Mouse (Mus musculus) stomach, embryonic 16.5 days (tissue): ENCODE measurements around the gene Scyl1. TPM values are rescaled to one million over a fixed set of nuclear protein-coding genes. Genes with fewer than 3 reads are reported as not detected.

ENCODE experiments used
- ATAC-seq: fragments of 200-750 bp; cut with Nextera tagmentation; 2 replicates; pipeline ENCODE4 v1.8.0; 2017; ENCODE audit warnings: moderate number of reproducible peaks, moderate TSS enrichment; ENCODE audit not compliant: insufficient read depth, low FRiP score
- H3K27ac ChIP-seq: fragments of 300-500 bp; sonication (generic); 2 replicates; pipeline ENCODE4 v1.5.1; 2014; ENCODE audit warnings: low read length
- H3K27me3 ChIP-seq: fragments of 300-500 bp; sonication (generic); 2 replicates; pipeline ENCODE4 v1.6.1; 2014; ENCODE audit warnings: low read length, control low read depth, mixed read lengths; ENCODE audit not compliant: control insufficient read depth, insufficient read depth
- H3K36me3 ChIP-seq: fragments of 300-500 bp; sonication (generic); 2 replicates; pipeline ENCODE4 v1.6.1; 2014; ENCODE audit warnings: low read length; ENCODE audit not compliant: control insufficient read depth, insufficient read depth
- H3K4me1 ChIP-seq: fragments of 300-500 bp; sonication (generic); 2 replicates; pipeline ENCODE4 v1.6.1; 2014; ENCODE audit warnings: low read length, control low read depth, mixed read lengths; ENCODE audit not compliant: control insufficient read depth, insufficient read depth
- H3K4me2 ChIP-seq: fragments of 300-500 bp; sonication (generic); 2 replicates; pipeline ENCODE4 v1.6.1; 2014; ENCODE audit warnings: low read depth, low read length, mixed read lengths
- H3K4me3 ChIP-seq: fragments of 300-500 bp; sonication (generic); replicated peaks from 2 replicates; pipeline ENCODE4 v1.5.1; 2014; ENCODE audit warnings: mild to moderate bottlenecking, low read length
- H3K9ac ChIP-seq: fragments of 300-500 bp; sonication (generic); 2 replicates; pipeline ENCODE4 v1.6.1; 2014; ENCODE audit warnings: low read length
- H3K9me3 ChIP-seq: fragments of 300-500 bp; sonication (generic); replicated peaks from 2 replicates; pipeline ENCODE4 v1.6.1; 2016; ENCODE audit warnings: low read length, control low read depth; ENCODE audit not compliant: control insufficient read depth
- WGBS: fragments of 180-500 bp; shearing (Covaris S2); extraction: QIAGEN DNeasy Blood & Tissue Kit; methylation state at CpG from one replicate; pipeline ENCODE4 v1.1.7; 2014; 5-methylcytosine and 5-hydroxymethylcytosine counted together
- polyA plus RNA-seq: library from polyadenylated mRNA; unstranded; fragments of >200 nt; fragmentation: Nextera tagmentation; extraction: Ambion mirVana; gene quantifications from 2 replicates; pipeline ENCODE4 v1.2.1, GENCODE M21; 2015

Scyl1 gene
- polyA plus RNA-seq, 1 experiment from 2014 or later = 66.3 TPM

- under 1% methylated on average over 37 of the region's 37 CpGs for WGBS
- Histone ChIP-seq H3K27me3 (no peaks in the 10 kb centered on the region), H3K4me3 (peak within 1 kb of the TSS; percentile 93), H3K36me3 (no peaks in the 10 kb centered on the region), H3K9me3 (no peaks in the 10 kb centered on the region), H3K4me2 (peak within 1 kb of the TSS; percentile 89), H3K27ac (peak within 1 kb of the TSS; percentile 87), H3K9ac (peak within 1 kb of the TSS; percentile 95), H3K4me1 (peaks cover 54% of the 10 kb centered on the region)
- peak; percentile 80 for ATAC-seq
These were observed 41.8 kb downstream of the Scyl1 start, which contains the start of gene Fam89b for GRCm38 (mm10) chr19:5729444-5729815. Gene Fam89b (minus strand): TSS chr19:5729653.

- 6% methylated on average over 37 of the region's 37 CpGs for WGBS
- no peaks in the 10 kb centered on the region for H3K27me3 ChIP-seq
- H3K4me2 ChIP-seq = peak overlapping the region; percentile 89
- peak overlapping the region; percentile 87 for H3K27ac ChIP-seq
- H3K9me3 ChIP-seq = no peaks in the 10 kb centered on the region
- peaks cover 60% of the 10 kb centered on the region for H3K4me1 ChIP-seq
- peak overlapping the region; percentile 93 for H3K4me3 ChIP-seq
- H3K36me3 ChIP-seq = no peaks in the 10 kb centered on the region
- ATAC-seq = no peak
- peak overlapping the region; percentile 95 for H3K9ac ChIP-seq
These were observed 42.4 kb downstream of the Scyl1 start for GRCm38 (mm10) chr19:5728631-5729443.

- H3K4me1 ChIP-seq = peaks cover 66% of the 10 kb centered on the region
- peak overlapping the region; percentile 89 for H3K4me2 ChIP-seq
- no peak for ATAC-seq
- peak overlapping the region; percentile 95 for H3K9ac ChIP-seq
- no peaks in the 10 kb centered on the region for H3K9me3 ChIP-seq
- no peaks in the 10 kb centered on the region for H3K36me3 ChIP-seq
- H3K27ac ChIP-seq = peak overlapping the region; percentile 78
- no peaks in the 10 kb centered on the region for H3K27me3 ChIP-seq
- peak overlapping the region; percentile 93 for H3K4me3 ChIP-seq
- WGBS = 2% methylated on average over 14 of the region's 14 CpGs
These were observed 43.5 kb downstream of the Scyl1 start for GRCm38 (mm10) chr19:5727701-5728100.

GRCm38 (mm10) chr19:5726961-5727578 lies 44.1 kb downstream of the Scyl1 start:
- Histone ChIP-seq H3K27ac (peak overlapping the region; percentile 92), H3K4me3 (peak overlapping the region; percentile 93), H3K9ac (peak overlapping the region; percentile 67), H3K4me1 (peaks cover 66% of the 10 kb centered on the region), H3K36me3 (no peaks in the 10 kb centered on the region; the same call in 1 of the 2 replicates), H3K4me2 (peak overlapping the region; percentile 89), H3K9me3 (no peaks in the 10 kb centered on the region), H3K27me3 (no peaks in the 10 kb centered on the region)
- ATAC-seq = no peak
- WGBS = 60% methylated on average over 15 of the region's 15 CpGs

GRCm38 (mm10) chr19:5725767-5726515 lies 45.3 kb downstream of the Scyl1 start, which contains the start of gene Ehbp1l1:
Gene Ehbp1l1 (minus strand): TSS chr19:5726317.
- Histone ChIP-seq H3K4me2 (peak within 1 kb of the TSS; percentile 89), H3K27ac (peak within 1 kb of the TSS; percentile 92), H3K9me3 (no peaks in the 10 kb centered on the region), H3K36me3 (peaks cover under 1% of the 10 kb centered on the region; the same call in 1 of the 2 replicates), H3K4me3 (peak within 1 kb of the TSS; percentile 93), H3K27me3 (no peaks in the 10 kb centered on the region), H3K9ac (peak within 1 kb of the TSS; percentile 84), H3K4me1 (peaks cover 61% of the 10 kb centered on the region)
- WGBS = 7% methylated on average over 45 of the region's 49 CpGs
- ATAC-seq = peak; percentile 56; the same call in 1 of the 2 replicates

GRCm38 (mm10) chr19:5725029-5725707 lies 46.1 kb downstream of the Scyl1 start:
- H3K4me3 ChIP-seq = peak overlapping the region; percentile 57
- H3K4me1 ChIP-seq = peaks cover 53% of the 10 kb centered on the region
- H3K9me3 ChIP-seq = no peaks in the 10 kb centered on the region
- ATAC-seq = peak; percentile 19; the same call in 1 of the 2 replicates
- peaks cover 8% of the 10 kb centered on the region; the same call in 1 of the 2 replicates for H3K36me3 ChIP-seq
- H3K27ac ChIP-seq = peak overlapping the region; percentile 92
- WGBS = 51% methylated on average over 12 of the region's 12 CpGs
- no peaks in the 10 kb centered on the region for H3K27me3 ChIP-seq
- H3K4me2 ChIP-seq = peak overlapping the region; percentile 89
- H3K9ac ChIP-seq = peak overlapping the region; percentile 84

GRCm38 (mm10) chr19:5724549-5724941 lies 46.7 kb downstream of the Scyl1 start:
- H3K36me3 ChIP-seq = peaks cover 13% of the 10 kb centered on the region
- peak overlapping the region; percentile 92 for H3K27ac ChIP-seq
- H3K4me2 ChIP-seq = peak overlapping the region; percentile 89
- H3K4me1 ChIP-seq = peaks cover 50% of the 10 kb centered on the region
- no peaks in the 10 kb centered on the region for H3K27me3 ChIP-seq
- peak overlapping the region; percentile 57 for H3K4me3 ChIP-seq
- peak overlapping the region; percentile 84 for H3K9ac ChIP-seq
- no peaks in the 10 kb centered on the region for H3K9me3 ChIP-seq
- peak; percentile 17; the same call in 1 of the 2 replicates for ATAC-seq
- WGBS = 36% methylated on average over 7 of the region's 7 CpGs

GRCm38 (mm10) chr19:5723934-5724548 lies 47.2 kb downstream of the Scyl1 start:
- Histone ChIP-seq H3K4me2 (peak overlapping the region; percentile 89), H3K4me1 (peaks cover 50% of the 10 kb centered on the region), H3K4me3 (peak overlapping the region; percentile 57), H3K27ac (peak overlapping the region; percentile 92), H3K27me3 (no peaks in the 10 kb centered on the region), H3K9ac (peak overlapping the region; percentile 84), H3K36me3 (peaks cover 17% of the 10 kb centered on the region), H3K9me3 (no peaks in the 10 kb centered on the region)
- no peak for ATAC-seq
- 60% methylated on average over 4 of the region's 4 CpGs for WGBS
